Mouse (Mus musculus): ENCODE data around the gene Wfdc5.

DNA sequence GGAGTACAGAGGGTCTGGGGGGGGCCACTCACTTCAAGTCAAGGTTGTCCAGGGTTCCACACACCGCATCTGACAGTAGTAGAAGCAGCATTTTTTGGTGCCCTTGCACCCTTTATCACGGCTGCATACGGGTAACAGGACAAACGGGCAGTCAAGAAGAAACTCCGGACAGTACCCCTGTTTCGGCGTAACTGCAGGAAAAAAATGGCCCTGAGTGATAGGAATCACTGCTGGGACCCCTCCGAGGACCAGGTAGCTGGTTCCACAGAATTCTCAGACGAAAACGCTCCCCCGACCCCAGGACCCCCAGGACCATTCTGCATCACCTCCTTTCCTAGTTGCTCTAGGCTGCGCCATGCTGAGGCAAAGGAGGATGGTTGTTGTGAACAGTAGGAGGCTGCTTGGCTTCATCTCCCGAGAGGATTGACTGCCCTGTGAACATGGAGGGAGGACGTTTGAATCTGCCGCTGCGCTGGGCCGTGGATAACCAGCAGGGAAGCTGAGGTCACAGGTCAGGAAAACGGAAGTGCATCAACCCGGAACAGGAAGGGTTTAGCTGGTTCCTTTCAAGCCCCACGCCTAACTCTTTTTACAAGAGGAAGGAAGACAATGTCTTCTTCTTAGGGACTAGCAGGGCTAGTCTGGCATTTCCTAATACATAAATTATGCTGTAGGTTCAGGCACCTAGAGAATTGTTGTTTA, 17.2 kb upstream of the Wfdc5 start, which contains the start of gene Wfdc15a:
- TF ChIP-seq CTCF (IDR thresholded peaks at IDR 0.05) (no peak), EP300 (IDR thresholded peaks at IDR 0.05) (no peak)

All from lung, postnatal 0 days (tissue).